Mouse (Mus musculus) adrenal gland, postnatal 14 days (tissue): ENCODE data around the gene Ltbp2. TPM values are rescaled to one million over a fixed set of nuclear protein-coding genes. Genes with fewer than 3 reads are reported as not detected.

Experiments
- DNase-seq: peaks from one replicate; pipeline ENCODE4 v3.0.0; 2021; ENCODE audit warnings: mixed read lengths
- total RNA-seq: library from RNA; stranded (reverse); gene quantifications from 2 replicates; pipeline ENCODE4 v1.2.3, GENCODE M21; 2021

The Ltbp2 gene
- total RNA-seq, 1 experiment from 2014 or later = 11.9 TPM

GRCm38 (mm10) chr12:84805228-84805842 is 71.0 kb downstream of the Ltbp2 start:
- DNase-seq = peak; percentile 49

DNA sequence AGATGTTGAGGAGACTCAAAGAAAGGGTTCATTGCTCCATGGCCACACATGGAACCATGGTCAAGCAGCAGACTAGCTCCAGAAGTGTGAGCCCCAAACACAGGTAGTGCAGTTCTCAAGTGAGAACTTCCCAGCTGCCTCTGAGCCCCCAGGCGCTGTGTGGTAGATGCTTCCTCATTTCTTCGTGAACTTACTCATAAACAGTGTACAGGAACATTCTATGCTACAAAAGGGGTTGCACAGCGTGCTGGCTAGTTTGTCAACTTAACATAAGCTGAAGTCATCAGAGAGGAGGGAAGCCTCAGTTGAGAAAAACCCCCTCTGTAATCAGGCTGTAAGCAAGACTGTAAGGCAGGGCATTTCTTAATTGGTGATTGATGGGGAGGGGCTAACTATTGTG is 73.7 kb downstream of the Ltbp2 start:
- no peak for DNase-seq

DNA sequence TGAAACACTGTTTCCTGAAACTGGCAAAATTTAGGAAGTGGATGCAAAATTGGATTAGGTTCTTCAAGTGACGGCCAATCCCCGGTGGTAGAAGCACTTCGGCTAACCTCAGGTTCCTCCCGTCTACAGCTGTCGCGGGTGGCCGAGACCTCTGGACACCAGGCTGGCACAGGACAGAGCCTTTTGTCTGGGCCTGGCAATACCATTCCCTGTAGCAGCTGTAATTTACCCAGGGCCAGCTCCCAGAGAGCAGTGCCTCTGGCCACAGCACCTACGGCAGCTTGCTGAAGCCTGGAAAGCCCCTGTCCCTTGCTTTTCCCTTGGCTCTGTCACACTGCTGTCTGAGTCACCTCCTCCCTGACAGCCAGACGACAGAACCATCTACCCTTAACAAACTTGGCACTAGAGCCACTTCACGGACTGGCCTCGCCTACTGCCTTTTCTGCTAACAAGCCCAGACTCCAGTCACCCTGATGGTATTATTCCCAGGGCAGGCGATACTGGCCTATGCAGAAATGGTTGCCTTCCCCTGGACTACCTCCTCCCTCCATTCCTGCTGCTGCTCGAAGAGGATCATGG is 74.7 kb downstream of the Ltbp2 start:
- peak; percentile 55 for DNase-seq

GRCm38 (mm10) chr12:84800419-84800818 is 75.9 kb downstream of the Ltbp2 start:
- peak; percentile 71 for DNase-seq

- no peak for DNase-seq
Observed at GRCm38 (mm10) chr12:84799086-84799485, 77.2 kb downstream of the Ltbp2 start.

GRCm38 (mm10) chr12:84794647-84795046 is 81.7 kb downstream of the Ltbp2 start:
- no peak for DNase-seq

- DNase-seq = no peak
Observed at GRCm38 (mm10) chr12:84792629-84793028, 83.7 kb downstream of the Ltbp2 start.

- DNase-seq = peak; percentile 41
Observed at GRCm38 (mm10) chr12:84790853-84791252, 85.5 kb downstream of the Ltbp2 start.

DNA sequence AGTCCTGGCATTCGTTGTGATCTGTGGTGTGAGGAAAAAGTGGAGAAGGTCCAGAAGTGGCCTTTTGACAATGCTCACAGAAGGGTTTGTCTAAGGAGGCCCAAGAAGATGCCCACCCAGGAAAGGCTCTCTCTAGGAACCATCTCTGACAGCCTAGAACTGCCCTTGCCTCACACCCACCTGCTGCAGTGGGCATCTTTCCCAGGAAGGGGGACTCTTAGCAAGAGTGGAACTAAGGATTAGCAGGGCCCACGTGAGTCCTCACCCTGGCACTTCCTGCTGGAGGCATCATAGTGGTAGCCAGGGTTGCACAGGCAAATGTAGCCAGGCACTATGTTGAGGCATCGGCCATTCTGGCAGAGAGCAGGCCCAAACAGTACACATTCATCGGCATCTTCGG is 90.2 kb downstream of the Ltbp2 start:
- DNase-seq = no peak

DNA sequence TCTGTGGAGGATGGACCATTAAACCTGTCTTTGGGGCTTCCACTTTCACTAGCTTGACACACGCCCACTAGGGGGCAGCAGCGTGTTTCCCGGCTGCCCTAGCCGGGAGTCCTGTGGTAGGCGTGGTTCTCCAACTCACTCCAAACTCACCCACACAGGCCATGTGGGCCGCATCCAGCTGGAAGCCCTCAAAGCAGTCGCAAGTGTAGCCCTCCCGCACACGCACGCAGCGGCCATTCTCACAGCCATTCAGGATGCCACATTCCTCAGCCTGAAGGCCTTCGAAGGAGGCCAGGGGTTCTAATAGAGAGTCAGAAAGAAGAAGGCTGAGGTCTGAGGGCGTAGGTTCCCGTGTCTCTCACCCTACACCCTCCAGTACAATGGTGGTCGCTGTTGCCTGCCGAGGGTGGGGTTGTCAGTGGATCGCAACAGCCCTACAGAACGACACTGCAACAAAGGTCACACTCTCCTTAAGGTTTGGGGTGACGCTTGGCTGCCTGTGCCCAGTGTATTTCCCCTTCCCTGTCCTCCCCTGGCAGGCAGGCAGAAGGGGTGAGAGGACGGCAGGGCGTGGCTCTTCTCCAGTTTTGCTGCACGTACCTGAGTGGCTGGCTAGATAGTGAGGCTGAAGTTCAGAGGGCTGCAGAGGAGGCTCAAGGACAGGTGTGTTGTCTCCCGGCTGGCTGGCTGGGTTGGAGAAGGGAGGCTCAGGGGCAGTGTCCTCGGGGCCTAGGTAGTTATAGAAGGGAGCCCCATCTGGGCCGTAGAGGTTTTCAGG is 91.5 kb downstream of the Ltbp2 start:
- DNase-seq = peak; percentile 95

GRCm38 (mm10) chr12:84776229-84776628 is 100.1 kb downstream of the Ltbp2 start:
- no peak for DNase-seq

- peak; percentile 81 for DNase-seq
Observed at GRCm38 (mm10) chr12:84774376-84774775, 102.0 kb downstream of the Ltbp2 start.

GRCm38 (mm10) chr12:84773476-84773875 is 102.9 kb downstream of the Ltbp2 start:
- peak; percentile 47 for DNase-seq

DNA sequence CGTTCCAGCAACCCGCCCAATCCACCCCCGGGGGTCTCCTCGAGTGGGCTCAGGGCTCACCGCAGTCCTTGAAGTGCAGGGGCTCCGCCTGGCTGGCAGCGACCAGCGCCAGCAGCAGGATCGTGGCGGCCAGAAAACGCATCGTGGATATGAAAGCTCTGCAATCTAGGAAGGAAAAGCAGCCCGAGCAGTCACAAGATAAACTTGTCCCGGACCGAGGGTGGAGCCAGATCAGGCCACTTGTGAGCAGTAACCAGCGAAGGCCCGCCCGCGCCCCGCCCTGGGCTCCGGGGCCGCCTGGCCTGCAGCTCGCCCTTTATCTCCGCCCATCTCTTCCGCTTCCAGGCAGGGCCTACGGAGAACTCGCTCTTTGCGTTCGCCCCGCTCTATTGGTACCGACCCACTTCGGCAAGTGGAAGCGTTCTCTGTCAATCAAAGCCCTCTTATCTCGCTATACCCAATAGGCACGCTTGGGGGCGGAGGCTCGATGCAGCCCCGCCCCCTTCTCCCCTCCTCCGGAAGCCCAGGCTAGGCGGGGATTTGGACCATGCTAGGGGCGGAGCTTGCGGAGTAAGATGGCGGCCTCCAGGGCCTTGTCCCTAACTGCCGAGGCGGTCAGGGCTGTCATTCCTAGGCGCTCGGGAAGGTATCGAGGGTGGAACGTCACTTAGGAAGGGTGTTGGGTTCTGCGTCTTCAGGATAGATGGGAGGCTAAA is 103.4 kb downstream of the Ltbp2 start, which contains the start of the genes Npc2 and Isca2:
Npc2 (minus strand) TSS at position 427 of the 716 bp plus-strand sequence.
Isca2 (plus strand) TSS at position 526 of the 716 bp plus-strand sequence.
- DNase-seq = peak; percentile 98

DNA sequence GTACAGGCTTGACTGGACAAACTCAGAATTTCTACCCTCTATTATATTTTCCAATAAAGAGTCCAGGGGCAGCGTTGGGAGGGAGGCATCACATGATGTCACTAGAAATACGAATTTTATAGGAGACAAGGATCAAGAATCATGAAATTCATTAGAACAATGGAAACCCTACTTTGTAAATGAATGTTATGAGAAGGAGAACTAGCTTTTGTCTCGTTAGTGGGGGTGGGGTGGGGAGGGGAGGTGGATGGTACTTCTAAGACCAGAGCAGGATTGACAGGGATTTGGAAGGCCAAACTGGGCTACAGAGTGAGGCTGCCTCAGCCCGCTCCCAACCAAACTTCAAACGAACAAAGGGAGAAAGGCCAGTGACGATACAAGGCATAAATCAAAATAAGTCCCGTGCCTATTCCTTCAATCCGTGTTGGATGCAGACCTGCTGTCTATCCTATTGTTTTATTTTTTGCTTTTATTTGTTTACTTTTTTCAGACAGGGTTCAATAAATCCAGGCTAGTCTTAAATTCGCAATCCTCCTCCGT is 104.3 kb downstream of the Ltbp2 start:
- no peak for DNase-seq

- no peak for DNase-seq
Observed at GRCm38 (mm10) chr12:84769624-84770023, 106.7 kb downstream of the Ltbp2 start.

DNA sequence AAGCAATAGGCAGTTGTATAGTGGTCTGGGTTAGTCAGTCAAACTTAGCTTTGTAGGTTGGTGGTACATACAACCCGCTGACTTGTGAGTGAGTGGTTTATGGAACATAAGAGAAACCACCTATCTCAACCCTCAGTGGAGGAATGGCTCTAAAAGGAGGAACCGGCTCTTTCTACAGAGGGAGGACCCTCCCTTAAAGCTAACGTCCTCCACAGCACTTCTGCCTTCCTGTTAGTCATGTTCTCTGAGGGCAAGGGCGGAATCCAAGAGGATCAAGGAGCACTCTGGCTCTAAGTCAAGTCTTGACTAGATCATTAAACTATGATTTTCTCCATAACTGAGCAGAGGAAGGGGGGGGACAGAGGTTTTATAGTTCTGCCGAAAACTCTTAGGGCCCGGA is 108.8 kb downstream of the Ltbp2 start:
- DNase-seq = no peak

GRCm38 (mm10) chr12:84766113-84766735 is 110.1 kb downstream of the Ltbp2 start:
- DNase-seq = no peak

DNA sequence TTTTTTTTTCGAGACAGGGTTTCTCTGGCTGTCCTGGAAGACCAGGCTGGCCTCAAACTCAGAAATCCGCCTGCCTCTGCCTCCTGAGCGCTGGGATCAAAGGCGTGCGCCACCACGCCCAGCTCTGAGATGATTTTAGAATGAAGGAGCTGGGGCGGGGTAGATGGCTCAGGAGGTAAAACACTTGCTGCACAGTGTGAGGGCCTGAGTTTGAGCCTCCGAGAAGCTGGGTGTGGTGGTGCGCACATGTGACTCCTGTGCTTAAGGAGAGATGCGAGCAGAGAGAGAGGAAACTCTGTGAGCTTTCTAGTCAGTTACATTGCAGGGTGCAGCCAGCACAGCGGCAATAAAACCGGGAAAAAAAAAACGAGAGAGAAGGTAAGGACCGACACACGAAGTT is 110.8 kb downstream of the Ltbp2 start:
- DNase-seq = no peak

DNA sequence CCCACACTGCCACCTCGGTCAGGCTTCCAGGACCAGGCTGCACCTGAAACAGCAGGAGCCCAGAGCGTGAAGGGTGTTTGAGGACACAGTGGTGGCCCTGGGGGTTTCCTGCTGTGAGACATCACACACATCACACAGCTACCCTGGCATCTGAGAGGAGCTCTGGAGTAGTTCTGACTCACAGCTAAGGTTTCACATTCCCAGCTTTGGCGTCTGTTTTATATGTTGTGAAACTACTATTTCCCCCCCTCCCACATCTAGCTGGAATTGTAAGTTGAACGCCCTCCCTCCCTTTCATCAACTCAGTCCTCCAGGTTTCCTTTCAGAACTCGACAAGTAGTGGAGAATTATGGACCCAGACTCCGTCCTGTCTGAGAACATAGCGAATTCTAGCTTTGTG is 111.6 kb downstream of the Ltbp2 start:
- no peak for DNase-seq

GRCm38 (mm10) chr12:84763577-84764218 is 112.6 kb downstream of the Ltbp2 start:
- peak; percentile 23 for DNase-seq
